Mouse (Mus musculus): ENCODE results near the gene Zfp580. TPM values are rescaled to one million over a fixed set of nuclear protein-coding genes. Genes with fewer than 3 reads are reported as not detected.

Gene Zfp580
- polyA plus RNA-seq, 1 experiment from 2014 or later: 105 TPM

Other genes starting within 250 kb of the Zfp580 start
- gene Ube2s, start 238.9 kb upstream of the Zfp580 start, polyA plus RNA-seq (2014; fragmentation: Nextera tagmentation; extraction: Ambion mirVana): 285 and 293 TPM in 2 replicates
- 13.1 and 15.6 TPM in 2 replicates for gene Shisa7, start 206.8 kb upstream of the Zfp580 start, polyA plus RNA-seq (2014; fragmentation: Nextera tagmentation; extraction: Ambion mirVana)
- 2.8 and 3.7 TPM in 2 replicates for gene Isoc2b, start 181.3 kb upstream of the Zfp580 start, polyA plus RNA-seq (2014; fragmentation: Nextera tagmentation; extraction: Ambion mirVana)
- gene Isoc2a, start 174.4 kb upstream of the Zfp580 start, polyA plus RNA-seq (2014; fragmentation: Nextera tagmentation; extraction: Ambion mirVana): 0.47 and 0.82 TPM in 2 replicates
- 0.25 and 0.43 TPM in 2 replicates for gene Gm36210, start 145.0 kb upstream of the Zfp580 start, polyA plus RNA-seq (2014; fragmentation: Nextera tagmentation; extraction: Ambion mirVana)
- gene Zfp628, start 136.3 kb upstream of the Zfp580 start, polyA plus RNA-seq (2014; fragmentation: Nextera tagmentation; extraction: Ambion mirVana): 3.6 and 4.2 TPM in 2 replicates
- gene Nat14, start 129.5 kb upstream of the Zfp580 start, polyA plus RNA-seq (2014; fragmentation: Nextera tagmentation; extraction: Ambion mirVana): 23.3 and 23.6 TPM in 2 replicates
- 0.74 and 0.82 TPM in 2 replicates for gene Ssc5d, start 125.8 kb upstream of the Zfp580 start, polyA plus RNA-seq (2014; fragmentation: Nextera tagmentation; extraction: Ambion mirVana)
- gene Sbk2, start 87.1 kb upstream of the Zfp580 start, polyA plus RNA-seq (2014; fragmentation: Nextera tagmentation; extraction: Ambion mirVana): 0.21 TPM in 1 of 2 replicates, not detected in the other
- gene Sbk3, start 80.4 kb upstream of the Zfp580 start, polyA plus RNA-seq (2014; fragmentation: Nextera tagmentation; extraction: Ambion mirVana): 0.39 and 0.67 TPM in 2 replicates
- gene Zfp579, start 55.4 kb upstream of the Zfp580 start, polyA plus RNA-seq (2014; fragmentation: Nextera tagmentation; extraction: Ambion mirVana): 51.5 and 55.4 TPM in 2 replicates
- gene Zfp524, start 37.1 kb upstream of the Zfp580 start, polyA plus RNA-seq (2014; fragmentation: Nextera tagmentation; extraction: Ambion mirVana): 8.9 and 9.2 TPM in 2 replicates
- gene Fiz1, start 36.8 kb upstream of the Zfp580 start, polyA plus RNA-seq (2014; fragmentation: Nextera tagmentation; extraction: Ambion mirVana): 30.0 and 32.6 TPM in 2 replicates
- gene Gm44973, start 36.0 kb upstream of the Zfp580 start, polyA plus RNA-seq (2014; fragmentation: Nextera tagmentation; extraction: Ambion mirVana): not detected in 2 replicates
- 6.6 and 7.2 TPM in 2 replicates for gene Zfp865, start 31.2 kb upstream of the Zfp580 start, polyA plus RNA-seq (2014; fragmentation: Nextera tagmentation; extraction: Ambion mirVana)
- 53.3 and 60.1 TPM in 2 replicates for gene Ccdc106, start 31.0 kb upstream of the Zfp580 start, polyA plus RNA-seq (2014; fragmentation: Nextera tagmentation; extraction: Ambion mirVana)
- not detected in 2 replicates for gene 4632433K11Rik, start 17.4 kb upstream of the Zfp580 start, polyA plus RNA-seq (2014; fragmentation: Nextera tagmentation; extraction: Ambion mirVana)
- gene Zfp784, start 13.1 kb upstream of the Zfp580 start, polyA plus RNA-seq (2014; fragmentation: Nextera tagmentation; extraction: Ambion mirVana): 7.0 and 8.9 TPM in 2 replicates
- gene U2af2, start 10.6 kb downstream of the Zfp580 start, polyA plus RNA-seq (2014; fragmentation: Nextera tagmentation; extraction: Ambion mirVana): 96.6 and 103 TPM in 2 replicates
- 116 and 124 TPM in 2 replicates for gene Epn1, start 28.7 kb downstream of the Zfp580 start, polyA plus RNA-seq (2014; fragmentation: Nextera tagmentation; extraction: Ambion mirVana)
- not detected in 2 replicates for gene Rfpl4, start 65.4 kb downstream of the Zfp580 start, polyA plus RNA-seq (2014; fragmentation: Nextera tagmentation; extraction: Ambion mirVana)
- 0.63 and 0.64 TPM in 2 replicates for gene Rasl2-9, start 74.4 kb downstream of the Zfp580 start, polyA plus RNA-seq (2014; fragmentation: Nextera tagmentation; extraction: Ambion mirVana)
- 0.08 TPM in 1 of 2 replicates, not detected in the other for gene Vmn1r55, start 98.1 kb downstream of the Zfp580 start, polyA plus RNA-seq (2014; fragmentation: Nextera tagmentation; extraction: Ambion mirVana)
- not detected in 2 replicates for gene Vmn1r56, start 145.2 kb downstream of the Zfp580 start, polyA plus RNA-seq (2014; fragmentation: Nextera tagmentation; extraction: Ambion mirVana)
- not detected in 2 replicates for gene Vmn1r57, start 167.0 kb downstream of the Zfp580 start, polyA plus RNA-seq (2014; fragmentation: Nextera tagmentation; extraction: Ambion mirVana)